Mouse (Mus musculus): ENCODE data around the gene Myrf. TPM values are rescaled to one million over a fixed set of nuclear protein-coding genes. Genes with fewer than 3 reads are reported as not detected.

Gene Myrf
- polyA plus RNA-seq (2017; shearing (Covaris generic)) = 0.07 TPM

GRCm38 (mm10) chr19:10240654-10241305 lies at the start of gene Myrf:
Gene Myrf, minus strand, starts transcription at chr19:10240748.

GRCm38 (mm10) chr19:10203848-10204615 lies 36.5 kb downstream of the Myrf start, which contains the start of the genes Tmem258 and Fen1:
Gene Tmem258, plus strand, starts transcription at chr19:10204014.
Gene Fen1, minus strand, starts transcription at chr19:10204169.

GRCm38 (mm10) chr19:10182670-10183298 lies 57.8 kb downstream of the Myrf start, which contains the start of gene Fads1:
Gene Fads1, plus strand, starts transcription at chr19:10182888.

Other genes with a start within 250 kb of the Myrf start
- gene Best1, start 239.1 kb downstream of the Myrf start, polyA plus RNA-seq (2017; shearing (Covaris generic)) = 0.14 TPM
- 0.59 TPM for gene Rab3il1, start 239.1 kb downstream of the Myrf start, polyA plus RNA-seq (2017; shearing (Covaris generic))
- gene Fads3, start 199.2 kb downstream of the Myrf start, polyA plus RNA-seq (2017; shearing (Covaris generic)) = not detected
- 0.13 TPM for gene Fads2, start 139.0 kb downstream of the Myrf start, polyA plus RNA-seq (2017; shearing (Covaris generic))
- 12.5 TPM for gene Fads1, start 57.9 kb downstream of the Myrf start, polyA plus RNA-seq (2017; shearing (Covaris generic))
- 304 TPM for gene Tmem258, start 36.7 kb downstream of the Myrf start, polyA plus RNA-seq (2017; shearing (Covaris generic))
- gene Fen1, start 36.6 kb downstream of the Myrf start, polyA plus RNA-seq (2017; shearing (Covaris generic)) = 36.3 TPM
- 0.10 TPM for gene Dagla, start 64.1 kb upstream of the Myrf start, polyA plus RNA-seq (2017; shearing (Covaris generic))
- 0.05 TPM for gene Syt7, start 148.3 kb upstream of the Myrf start, polyA plus RNA-seq (2017; shearing (Covaris generic))
- not detected for gene Lrrc10b, start 216.7 kb upstream of the Myrf start, polyA plus RNA-seq (2017; shearing (Covaris generic))
- 0.26 TPM for gene Ppp1r32, start 242.2 kb upstream of the Myrf start, polyA plus RNA-seq (2017; shearing (Covaris generic))